Mouse (Mus musculus): ENCODE data around the gene Cyp3a57. TPM values are rescaled to one million over a fixed set of nuclear protein-coding genes. Genes with fewer than 3 reads are reported as not detected.
"Not testable (repeated sequence)": the region's sequence is repeated elsewhere in the genome, so short reads cannot be mapped to it uniquely, and the experiment has no call there.

Cyp3a57 gene
- not detected for total RNA-seq (2021)
- long read RNA-seq, experiment 1 = 0 reads
- long read RNA-seq, experiment 2 = 0 reads

DNA sequence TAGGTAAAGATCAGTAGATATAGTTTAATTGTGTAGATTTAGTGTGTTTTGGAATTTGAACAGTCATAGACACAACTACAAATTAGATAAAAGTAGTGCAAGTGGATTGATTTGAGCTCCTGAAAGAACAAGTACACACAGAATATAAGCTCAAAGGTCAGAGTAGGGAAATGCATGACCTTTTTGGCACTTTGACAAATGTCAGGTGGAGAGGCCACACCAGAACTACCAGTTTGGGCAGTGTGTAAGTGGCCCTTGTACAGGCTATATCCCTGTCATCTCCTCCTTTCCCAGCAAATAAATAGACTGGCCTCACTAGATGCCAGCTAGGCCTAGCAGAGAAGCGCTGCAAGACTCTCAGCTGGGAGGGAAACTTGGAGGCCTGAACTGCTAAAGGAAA, at the start of gene Cyp3a57:
Cyp3a57 (plus strand) TSS at position 339 of the 400 bp plus-strand sequence.
- no peak for DNase-seq (ENCODE audit: low spot score)

GRCm38 (mm10) chr5:145300469-145300868, 44.6 kb upstream of the Cyp3a57 start:
- no peak for DNase-seq (ENCODE audit: low spot score)

- DNase-seq (ENCODE audit: low spot score) = not testable (repeated sequence)
These were observed 43.3 kb upstream of the Cyp3a57 start for GRCm38 (mm10) chr5:145301796-145302195.

- DNase-seq (ENCODE audit: low spot score) = no peak
These were observed 42.7 kb upstream of the Cyp3a57 start for GRCm38 (mm10) chr5:145302424-145302823.

- DNase-seq (ENCODE audit: low spot score) = not testable (repeated sequence)
These were observed 38.1 kb upstream of the Cyp3a57 start for GRCm38 (mm10) chr5:145306953-145307352.

- not testable (repeated sequence) for DNase-seq (ENCODE audit: low spot score)
These were observed 37.3 kb upstream of the Cyp3a57 start for GRCm38 (mm10) chr5:145307811-145308210.

DNA sequence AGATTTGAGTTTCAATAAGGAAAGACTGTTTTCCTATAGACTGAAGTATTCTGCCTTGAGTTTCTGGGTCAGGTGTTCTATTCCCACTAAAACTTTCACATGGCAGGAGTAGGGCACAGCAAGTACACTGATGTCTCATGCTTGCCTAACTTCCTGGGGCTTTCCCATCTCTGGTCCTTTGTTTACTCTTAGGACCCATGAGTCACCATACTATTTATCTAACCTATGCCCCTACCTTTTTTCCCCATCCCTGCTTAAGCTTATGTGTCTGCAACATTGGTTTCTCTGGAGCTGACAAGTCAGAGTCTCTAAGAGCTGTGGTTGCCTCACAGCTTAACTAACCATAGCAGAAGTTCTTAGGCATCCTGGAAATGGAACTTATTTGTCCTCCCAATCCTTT, 31.2 kb upstream of the Cyp3a57 start:
- DNase-seq (ENCODE audit: low spot score) = no peak

DNA sequence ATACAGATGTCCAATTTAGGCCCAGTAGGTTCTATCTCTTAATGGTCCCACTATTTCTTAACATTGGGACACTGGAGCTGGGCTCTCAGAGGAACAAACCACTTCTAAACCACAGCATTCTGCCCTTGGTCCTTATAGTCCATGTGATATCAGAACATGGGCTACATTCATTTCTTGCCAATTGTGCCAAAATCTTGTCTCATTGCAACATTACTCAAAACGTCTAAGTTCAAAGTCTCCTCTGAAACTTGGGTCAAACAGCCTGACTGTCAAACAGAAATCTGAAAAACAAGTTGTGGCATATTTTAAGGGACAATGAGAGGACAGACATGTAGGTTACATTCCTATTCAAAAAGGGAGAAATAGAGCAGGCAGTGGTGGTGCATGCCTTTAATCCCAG, 27.9 kb upstream of the Cyp3a57 start:
- DNase-seq (ENCODE audit: low spot score) = no peak

DNA sequence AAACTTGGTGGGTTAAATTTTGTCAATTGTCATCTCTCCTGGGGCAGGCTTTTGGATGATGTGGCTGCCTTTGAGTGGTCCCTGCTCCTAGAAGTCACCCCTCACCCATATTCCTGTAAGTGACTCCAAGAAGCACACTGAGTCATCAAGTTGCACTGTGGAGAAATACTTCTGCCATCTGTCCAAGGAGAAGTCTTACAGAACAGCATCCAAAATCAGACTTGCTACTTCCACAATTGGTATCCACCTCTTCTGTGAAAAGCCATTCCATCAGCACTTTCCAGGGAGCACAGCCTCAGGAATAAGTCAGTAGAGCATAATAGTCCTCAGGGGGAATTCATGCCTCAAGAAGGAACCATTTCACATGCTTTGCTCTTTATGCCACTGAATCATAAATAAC, 6.3 kb upstream of the Cyp3a57 start:
- DNase-seq (ENCODE audit: low spot score) = not testable (repeated sequence)

GRCm38 (mm10) chr5:145349697-145350096, 4.6 kb downstream of the Cyp3a57 start:
- DNase-seq (ENCODE audit: low spot score) = no peak

GRCm38 (mm10) chr5:145353081-145353480, 8.0 kb downstream of the Cyp3a57 start:
- no peak for DNase-seq (ENCODE audit: low spot score)

DNA sequence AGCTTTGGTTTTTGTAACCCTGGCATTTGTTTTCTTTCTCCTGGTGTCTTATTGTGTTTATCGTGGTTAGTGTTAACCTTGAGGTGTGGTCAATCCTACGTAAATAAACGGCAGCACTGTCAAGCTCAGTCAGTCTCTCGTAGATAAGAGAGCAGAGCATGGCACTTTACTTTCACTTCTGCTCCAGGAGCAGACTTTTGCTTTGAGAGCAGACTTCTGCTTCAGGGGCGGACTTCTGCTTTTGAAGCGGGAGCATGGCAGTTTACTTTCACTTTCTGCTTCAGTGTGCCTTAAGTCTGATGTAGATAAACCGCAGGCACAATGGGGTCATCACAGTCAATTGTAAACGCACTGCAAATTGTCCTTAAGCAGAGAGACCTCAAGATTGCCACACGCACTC, 70.3 kb downstream of the Cyp3a57 start:
- DNase-seq (ENCODE audit: low spot score) = not testable (repeated sequence)

DNA sequence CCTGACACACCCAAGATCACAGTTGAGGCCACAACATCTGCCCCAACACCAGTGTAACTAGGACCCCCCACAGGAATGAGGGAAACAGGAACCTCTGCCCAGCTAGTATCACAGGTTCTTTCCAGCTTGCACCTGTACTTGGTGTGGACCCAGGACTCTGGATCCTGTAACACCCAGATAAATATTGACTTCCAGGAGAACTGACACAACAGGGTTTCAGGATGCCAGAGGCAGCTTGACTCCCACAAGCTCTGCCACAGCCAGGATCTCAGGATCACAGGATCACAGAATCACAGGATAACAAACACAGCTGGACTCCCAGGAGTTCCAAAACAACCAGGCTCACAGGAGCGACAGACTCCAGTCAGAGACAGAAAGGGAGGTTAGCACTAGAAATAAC, 77.2 kb downstream of the Cyp3a57 start:
- DNase-seq (ENCODE audit: low spot score) = no peak

GRCm38 (mm10) chr5:145431004-145431403, 85.9 kb downstream of the Cyp3a57 start:
- DNase-seq (ENCODE audit: low spot score) = no peak

DNA sequence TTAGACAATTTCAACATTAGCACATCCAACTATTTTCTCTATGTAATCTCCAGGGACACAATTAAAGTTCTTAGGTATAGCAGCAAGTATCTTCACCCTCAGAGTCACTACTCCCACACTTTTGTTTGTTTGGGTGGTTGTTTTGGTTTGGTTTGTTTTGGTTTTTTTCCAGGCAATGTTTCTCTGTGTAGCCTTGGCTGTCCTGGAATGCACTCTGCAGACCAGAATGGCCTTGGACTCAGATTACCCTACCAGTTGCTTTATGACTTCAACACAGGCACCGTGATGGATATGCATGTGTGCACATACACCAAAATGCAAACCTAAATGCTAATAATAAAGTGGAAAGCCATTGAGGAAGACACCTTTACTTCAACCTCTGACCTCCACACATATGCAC, 88.6 kb downstream of the Cyp3a57 start:
- no peak for DNase-seq (ENCODE audit: low spot score)

Other genes with a start within 250 kb of the Cyp3a57 start
- 10 to 100 TPM; 17.2 to 25.7 TPM for gene Arpc1b, start 231.1 kb upstream of the Cyp3a57 start, total RNA-seq (2021)
- gene Pdap1, start 205.0 kb upstream of the Cyp3a57 start, total RNA-seq (2021) = 10 to 100 TPM; 56.0 to 56.6 TPM
- gene Bud31, start 204.9 kb upstream of the Cyp3a57 start, total RNA-seq (2021) = 10 to 100 TPM; 48.5 to 54.9 TPM
- gene Ptcd1, start 178.2 kb upstream of the Cyp3a57 start, total RNA-seq (2021) = 10 to 100 TPM; 10.6 to 10.8 TPM
- 1 to 10 TPM; 9.2 to 9.5 TPM for gene Cpsf4, start 178.1 kb upstream of the Cyp3a57 start, total RNA-seq (2021)
- gene Atp5j2, start 153.2 kb upstream of the Cyp3a57 start, total RNA-seq (2021) = 100 to 1,000 TPM; 688 to 719 TPM
- 10 to 100 TPM in 1 of 2 experiments, 1 to 10 TPM in 1; 8.7 to 11.8 TPM for gene Zkscan14, start 143.4 kb upstream of the Cyp3a57 start, total RNA-seq (2021)
- gene Zkscan5, start 140.7 kb upstream of the Cyp3a57 start, total RNA-seq (2021) = 1 to 10 TPM; 8.5 to 9.6 TPM
- gene Zfp655, start 113.6 kb upstream of the Cyp3a57 start, total RNA-seq (2021) = 10 to 100 TPM; 12.4 to 14.9 TPM
- gene Zscan25, start 64.8 kb upstream of the Cyp3a57 start, total RNA-seq (2021) = 1 to 10 TPM; 7.9 to 8.0 TPM
- not detected for gene Cyp3a16, start 124.4 kb downstream of the Cyp3a57 start, total RNA-seq (2021)
- gene Cyp3a41b, start 239.5 kb downstream of the Cyp3a57 start, total RNA-seq (2021) = not detected